Mouse (Mus musculus) C2C12 (cell line): Measurements from ENCODE around the gene Egfl8. TPM values are rescaled to one million over a fixed set of nuclear protein-coding genes. Genes with fewer than 3 reads are reported as not detected.

Experiments
- H3K27me3 ChIP-seq: one replicate; pipeline ENCODE4 v1.6.1; 2011; ENCODE audit not compliant: control insufficient read depth, insufficient read depth, insufficient read length
- H3K36me3 ChIP-seq: one replicate; pipeline ENCODE4 v1.6.1; 2011; ENCODE audit not compliant: control insufficient read depth, insufficient read depth
- H3K4me3 ChIP-seq: one replicate; pipeline ENCODE4 v1.5.1; 2011; ENCODE audit warnings: mild to moderate bottlenecking, control low read depth; ENCODE audit not compliant: poor library complexity, insufficient read depth, severe bottlenecking
- H3K79me2 ChIP-seq: one replicate; pipeline ENCODE4 v1.6.1; 2011; ENCODE audit not compliant: control insufficient read depth, insufficient read depth
- H3K79me3 ChIP-seq: one replicate; pipeline ENCODE4 v1.6.1; 2011; ENCODE audit warnings: low read depth, control low read depth
- H3ac ChIP-seq: one replicate; pipeline ENCODE3; 2011; ENCODE audit warnings: low read depth; ENCODE audit not compliant: control insufficient read depth, insufficient read length
- CEBPB ChIP-seq: IDR thresholded peaks from one replicate; pipeline ENCODE4 v1.6.1; 2011; ENCODE audit warnings: low read depth, mild to moderate bottlenecking, control low read depth, moderate library complexity
- CTCF ChIP-seq: IDR thresholded peaks from one replicate; pipeline ENCODE4 v1.5.1; 2011; ENCODE audit not compliant: control insufficient read depth, insufficient read depth, insufficient read length
- FOSL1 ChIP-seq: IDR thresholded peaks from one replicate; pipeline ENCODE4 v1.8.0; 2011; ENCODE audit warnings: mild to moderate bottlenecking, low read length; ENCODE audit not compliant: poor library complexity, insufficient read depth, severe bottlenecking
- MAX ChIP-seq: IDR thresholded peaks from one replicate; pipeline ENCODE4 v1.6.1; 2011; ENCODE audit warnings: mild to moderate bottlenecking, control low read depth
- MYOD1 ChIP-seq: IDR thresholded peaks from one replicate; pipeline ENCODE4 v1.6.1; 2011; ENCODE audit warnings: low read depth; ENCODE audit not compliant: control insufficient read depth, insufficient read length
- MYOG ChIP-seq: IDR thresholded peaks from one replicate; pipeline ENCODE4 v1.6.1; 2011; ENCODE audit not compliant: control insufficient read depth, insufficient read length; ENCODE audit errors: extremely low read depth
- USF1 ChIP-seq: IDR thresholded peaks from one replicate; pipeline ENCODE4 v1.6.1; 2011; ENCODE audit warnings: low read depth, mild to moderate bottlenecking, control low read depth, moderate library complexity
- polyA plus RNA-seq: library from polyadenylated mRNA; unstranded; fragments of >200 nt; fragmentation: generic; extraction: Trizol; gene quantifications from one replicate; pipeline ENCODE4 v1.2.1, GENCODE M21; 2012; ENCODE audit warnings: missing spikeins

The Egfl8 gene
- polyA plus RNA-seq, 1 experiment = 0.22 TPM

DNA sequence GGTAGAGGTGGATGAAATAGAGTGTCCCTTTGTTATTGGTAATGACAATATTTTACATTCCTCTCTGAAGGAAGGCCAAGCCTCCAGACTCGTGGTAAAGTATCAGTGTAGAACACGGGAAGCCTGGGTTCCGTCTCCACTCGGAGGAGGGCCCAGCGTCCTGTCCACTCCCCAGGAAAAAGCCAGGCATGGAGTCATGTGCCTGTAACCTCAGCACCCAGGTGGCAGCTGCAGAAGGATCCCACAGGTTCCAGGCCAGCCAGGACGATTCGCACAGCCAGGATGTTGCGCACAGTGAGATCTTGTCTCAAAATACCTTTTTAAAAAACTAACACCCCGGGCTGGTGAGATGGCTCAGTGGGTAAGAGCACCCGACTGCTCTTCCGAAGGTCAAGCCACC is 52.4 kb downstream of the Egfl8 start:
- no peak for TF ChIP-seq MAX
- TF ChIP-seq MYOG = no peak
- no peak for TF ChIP-seq MYOD1
- TF ChIP-seq CTCF = no peak
- no peak for TF ChIP-seq CEBPB
- TF ChIP-seq USF1 = no peak
- TF ChIP-seq FOSL1 = no peak
- Histone ChIP-seq H3K4me3 (no peak overlapping the region), H3K36me3 (no peaks in the 10 kb centered on the region), H3K27me3 (peaks cover 62% of the 10 kb centered on the region), H3K79me2 (no peaks in the 10 kb centered on the region), H3ac (no peak overlapping the region), H3K79me3 (no peaks in the 10 kb centered on the region)

Other genes starting within 250 kb of the Egfl8 start
- not detected for gene Btnl1, start 238.8 kb downstream of the Egfl8 start, polyA plus RNA-seq
- not detected for gene BC051142, start 217.2 kb downstream of the Egfl8 start, polyA plus RNA-seq
- gene Btnl4, start 138.7 kb downstream of the Egfl8 start, polyA plus RNA-seq = not detected
- not detected for gene Btnl6, start 98.6 kb downstream of the Egfl8 start, polyA plus RNA-seq
- gene Notch4, start 51.7 kb downstream of the Egfl8 start, polyA plus RNA-seq = 0.51 TPM
- gene Gpsm3, start 26.2 kb downstream of the Egfl8 start, polyA plus RNA-seq = 1.2 TPM
- 18.1 TPM for gene Pbx2, start 24.7 kb downstream of the Egfl8 start, polyA plus RNA-seq
- gene Ager, start 18.1 kb downstream of the Egfl8 start, polyA plus RNA-seq = 0.30 TPM
- 37.1 TPM for gene Rnf5, start 12.3 kb downstream of the Egfl8 start, polyA plus RNA-seq
- gene Agpat1, start 11.7 kb downstream of the Egfl8 start, polyA plus RNA-seq = 73.9 TPM
- 12.7 TPM for gene Ppt2, start 12.5 kb upstream of the Egfl8 start, polyA plus RNA-seq
- not detected for gene Prrt1, start 13.6 kb upstream of the Egfl8 start, polyA plus RNA-seq
- 9.9 TPM for gene Fkbpl, start 28.8 kb upstream of the Egfl8 start, polyA plus RNA-seq
- 38.3 TPM for gene Atf6b, start 31.2 kb upstream of the Egfl8 start, polyA plus RNA-seq
- 0.02 TPM for gene Tnxb, start 54.6 kb upstream of the Egfl8 start, polyA plus RNA-seq
- not detected for gene C4b, start 127.9 kb upstream of the Egfl8 start, polyA plus RNA-seq
- not detected for gene Cyp21a1, start 188.6 kb upstream of the Egfl8 start, polyA plus RNA-seq
- 35.9 TPM for gene Stk19, start 221.0 kb upstream of the Egfl8 start, polyA plus RNA-seq
- 27.2 TPM for gene Dxo, start 221.0 kb upstream of the Egfl8 start, polyA plus RNA-seq
- 28.1 TPM for gene Skiv2l, start 234.2 kb upstream of the Egfl8 start, polyA plus RNA-seq
- 75.1 TPM for gene Nelfe, start 234.4 kb upstream of the Egfl8 start, polyA plus RNA-seq
- 0.28 TPM for gene Cfb, start 246.5 kb upstream of the Egfl8 start, polyA plus RNA-seq